Mouse (Mus musculus) limb, embryonic 13.5 days (tissue): ENCODE measurements around the gene Gm28048. TPM values are rescaled to one million over a fixed set of nuclear protein-coding genes. Genes with fewer than 3 reads are reported as not detected.

Experiments used
- ATAC-seq: fragments of 200-750 bp; cut with Nextera tagmentation; 2 replicates; pipeline ENCODE4 v1.8.0; 2017; ENCODE audit warnings: low read depth, moderate number of reproducible peaks, moderate TSS enrichment; ENCODE audit not compliant: low FRiP score
- H3K27ac ChIP-seq: fragments of 300-500 bp; sonication (generic); 2 replicates; pipeline ENCODE4 v1.5.1; 2015; ENCODE audit warnings: inconsistent platforms, mild to moderate bottlenecking, moderate library complexity
- H3K27me3 ChIP-seq: fragments of 300-500 bp; sonication (generic); 2 replicates; pipeline ENCODE4 v1.6.1; 2015; ENCODE audit warnings: mild to moderate bottlenecking, inconsistent platforms
- H3K36me3 ChIP-seq: fragments of 300-500 bp; sonication (generic); 2 replicates; pipeline ENCODE4 v1.6.1; 2015; ENCODE audit warnings: inconsistent platforms, mild to moderate bottlenecking, moderate library complexity
- H3K4me1 ChIP-seq: fragments of 300-500 bp; sonication (generic); 2 replicates; pipeline ENCODE4 v1.6.1; 2015; ENCODE audit warnings: inconsistent platforms
- H3K4me2 ChIP-seq: fragments of 300-500 bp; sonication (generic); replicated peaks from 2 replicates; pipeline ENCODE4 v1.6.1; 2015; ENCODE audit warnings: inconsistent platforms, mild to moderate bottlenecking, moderate library complexity
- H3K4me3 ChIP-seq: fragments of 300-500 bp; sonication (generic); 2 replicates; pipeline ENCODE4 v1.5.1; 2015; ENCODE audit warnings: moderate library complexity, mild to moderate bottlenecking, inconsistent platforms
- H3K9ac ChIP-seq: fragments of 300-500 bp; sonication (generic); 2 replicates; pipeline ENCODE4 v1.6.1; 2015; ENCODE audit warnings: mild to moderate bottlenecking, inconsistent platforms
- H3K9me3 ChIP-seq: fragments of 300-500 bp; sonication (generic); 2 replicates; pipeline ENCODE4 v1.6.1; 2016; ENCODE audit warnings: inconsistent platforms
- WGBS: fragments of 180-500 bp; shearing (Covaris S2); methylation state at CpG from one replicate; pipeline ENCODE4 v1.1.7; 2015; 5-methylcytosine and 5-hydroxymethylcytosine counted together
- polyA plus RNA-seq: library from polyadenylated mRNA; unstranded; fragments of >200 nt; fragmentation: Nextera tagmentation; extraction: Ambion mirVana; gene quantifications from 2 replicates; pipeline ENCODE4 v1.2.1, GENCODE M21; 2015

Gm28048 gene
- polyA plus RNA-seq, 1 experiment from 2014 or later, result 7.6 TPM

DNA sequence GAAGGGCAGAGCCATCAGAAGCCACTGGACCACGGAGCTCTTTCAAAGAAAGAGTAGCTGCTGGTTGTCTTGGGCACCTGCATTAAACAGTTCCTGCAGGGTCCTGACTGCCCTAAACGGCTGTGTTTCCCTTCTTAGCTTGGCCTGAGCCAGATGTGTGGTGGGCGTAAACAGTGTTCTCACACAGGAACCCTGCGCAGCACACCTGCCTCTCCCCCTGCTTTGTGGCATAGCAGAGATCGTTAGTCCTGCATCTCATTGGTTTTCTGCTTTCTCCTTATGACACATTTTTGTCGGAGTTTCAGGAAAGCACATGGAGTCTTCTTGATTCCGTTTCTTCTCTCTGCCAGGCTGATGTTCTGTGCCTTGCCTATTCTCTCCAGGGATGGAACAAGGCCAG, 166.0 kb downstream of the Gm28048 start:
- ATAC-seq, result no peak
- 65% methylated on average over 7 of the region's 7 CpGs for WGBS
- Histone ChIP-seq H3K27me3 (no peaks in the 10 kb centered on the region), H3K4me2 (no peak overlapping the region), H3K36me3 (no peaks in the 10 kb centered on the region), H3K27ac (no peak overlapping the region), H3K4me1 (no peaks in the 10 kb centered on the region), H3K9ac (no peak overlapping the region), H3K9me3 (no peaks in the 10 kb centered on the region), H3K4me3 (no peak overlapping the region)

DNA sequence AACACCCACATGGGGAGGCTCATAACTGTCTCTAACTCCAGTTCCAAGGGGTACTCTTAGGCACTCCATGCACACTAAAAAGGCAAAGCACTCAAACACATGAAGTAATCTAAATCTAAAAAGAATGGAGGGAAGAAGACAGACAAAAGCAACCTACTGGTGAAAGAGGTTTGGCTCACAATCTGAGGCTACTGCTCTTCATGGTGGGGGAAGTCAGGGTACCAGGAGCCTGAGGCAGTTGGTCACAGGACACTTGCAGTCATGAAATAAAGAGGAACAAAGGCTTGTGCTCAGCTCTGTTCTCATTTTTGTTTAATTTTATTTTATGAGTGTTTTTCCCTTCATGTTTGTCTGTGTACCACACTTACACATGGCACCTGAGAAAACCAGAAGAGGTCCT, 166.7 kb downstream of the Gm28048 start:
- Histone ChIP-seq H3K4me3 (no peak overlapping the region), H3K27ac (no peak overlapping the region), H3K27me3 (no peaks in the 10 kb centered on the region), H3K9me3 (no peaks in the 10 kb centered on the region), H3K4me2 (no peak overlapping the region), H3K9ac (no peak overlapping the region), H3K4me1 (no peaks in the 10 kb centered on the region), H3K36me3 (no peaks in the 10 kb centered on the region)
- no peak for ATAC-seq

DNA sequence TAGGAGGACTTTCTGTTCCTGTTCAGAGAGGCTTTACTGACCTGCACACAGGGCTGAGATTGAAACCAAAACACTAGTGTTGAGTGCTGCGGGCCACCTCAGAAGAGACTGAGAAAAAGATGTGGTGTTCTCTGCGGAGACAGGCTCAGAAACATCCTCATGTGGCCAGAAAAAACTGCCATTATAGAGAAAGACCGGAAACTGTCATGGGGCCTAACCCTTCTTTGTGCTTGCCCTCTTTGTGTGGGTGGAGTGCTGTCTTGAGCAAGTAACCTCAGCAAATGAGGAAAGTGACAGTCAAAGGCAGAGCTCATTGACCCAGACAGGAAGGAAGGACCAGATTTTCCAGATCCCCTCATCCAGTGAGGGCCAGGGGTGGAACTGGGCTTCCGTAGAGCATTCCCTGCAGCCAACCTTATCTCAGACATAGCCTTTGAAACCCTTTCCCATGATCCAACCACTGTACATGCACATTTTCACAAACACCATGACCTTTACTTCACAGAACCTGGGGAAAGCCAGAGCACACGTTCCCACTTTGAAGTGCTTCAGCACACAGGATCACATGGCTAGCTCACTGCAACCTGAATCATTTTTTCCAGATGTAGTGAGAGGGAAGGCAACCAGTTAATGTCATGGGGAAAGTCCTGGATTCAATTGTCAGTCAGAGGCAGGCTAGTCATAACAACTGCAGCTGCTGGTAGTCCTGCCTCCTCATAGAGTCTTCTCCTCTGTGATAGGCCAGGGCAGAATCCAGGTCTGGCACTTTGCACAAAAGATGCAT, 167.8 kb downstream of the Gm28048 start:
- no peaks in the 10 kb centered on the region for H3K36me3 ChIP-seq

DNA sequence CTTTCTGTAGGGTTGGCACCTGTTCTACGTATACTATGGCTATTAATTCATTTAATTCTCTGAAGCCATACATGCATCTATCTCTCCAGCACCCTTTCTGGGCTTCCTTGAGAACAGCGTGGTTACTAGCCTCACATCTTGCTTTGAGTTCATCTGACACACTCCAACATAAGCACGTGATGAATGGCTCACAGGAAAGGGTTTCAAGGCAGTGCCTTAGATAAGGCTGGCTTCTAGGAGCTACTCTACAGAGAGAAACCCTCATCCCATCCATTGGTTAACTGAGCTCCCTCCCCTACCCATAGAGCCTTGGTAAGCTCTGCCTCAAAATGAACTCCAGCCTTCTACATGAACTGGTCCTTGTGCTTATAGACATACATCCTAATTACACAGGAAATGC, 168.5 kb downstream of the Gm28048 start:
- Histone ChIP-seq H3K4me2 (no peak overlapping the region), H3K9me3 (no peaks in the 10 kb centered on the region), H3K36me3 (no peaks in the 10 kb centered on the region), H3K9ac (no peak overlapping the region), H3K4me1 (no peaks in the 10 kb centered on the region), H3K4me3 (no peak overlapping the region), H3K27me3 (no peaks in the 10 kb centered on the region), H3K27ac (no peak overlapping the region)
- ATAC-seq, result no peak
- whole genome bisulfite sequencing, result 83% methylated on average over 3 of the region's 3 CpGs

More for the DNA sequence above, 167.8 kb downstream of the Gm28048 start:
- Histone ChIP-seq H3K4me2 (no peak overlapping the region), H3K27ac (no peak overlapping the region), H3K4me1 (no peaks in the 10 kb centered on the region), H3K9me3 (no peaks in the 10 kb centered on the region), H3K27me3 (no peaks in the 10 kb centered on the region), H3K4me3 (no peak overlapping the region), H3K9ac (no peak overlapping the region)
- WGBS, result 73% methylated on average over 5 of the region's 5 CpGs
- ATAC-seq, result no peak

DNA sequence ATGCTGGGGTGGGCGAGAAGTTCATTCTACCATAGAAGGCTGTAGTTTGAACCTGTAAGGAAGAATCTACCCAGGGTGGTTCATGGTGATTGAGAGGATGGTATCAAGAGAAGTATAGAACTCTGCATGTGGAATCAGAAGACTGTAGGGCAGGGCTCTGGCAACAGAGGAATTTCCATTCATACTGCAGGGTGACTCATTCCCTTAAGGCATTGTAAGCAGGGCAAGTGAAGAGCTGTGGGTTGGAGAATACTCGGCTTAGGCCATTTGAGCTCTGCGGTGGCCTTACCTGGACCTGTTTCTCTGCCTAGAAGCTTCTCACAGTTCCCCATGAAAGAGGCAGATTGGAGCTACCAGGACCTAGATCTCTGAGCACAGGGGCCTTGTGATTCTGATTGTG, 170.5 kb downstream of the Gm28048 start:
- Histone ChIP-seq H3K27ac (no peak overlapping the region), H3K9ac (no peak overlapping the region), H3K27me3 (no peaks in the 10 kb centered on the region), H3K9me3 (no peaks in the 10 kb centered on the region), H3K4me3 (no peak overlapping the region), H3K4me1 (no peaks in the 10 kb centered on the region), H3K36me3 (no peaks in the 10 kb centered on the region), H3K4me2 (no peak overlapping the region)
- no peak for ATAC-seq
- 82% methylated on average over 3 of the region's 3 CpGs for WGBS

DNA sequence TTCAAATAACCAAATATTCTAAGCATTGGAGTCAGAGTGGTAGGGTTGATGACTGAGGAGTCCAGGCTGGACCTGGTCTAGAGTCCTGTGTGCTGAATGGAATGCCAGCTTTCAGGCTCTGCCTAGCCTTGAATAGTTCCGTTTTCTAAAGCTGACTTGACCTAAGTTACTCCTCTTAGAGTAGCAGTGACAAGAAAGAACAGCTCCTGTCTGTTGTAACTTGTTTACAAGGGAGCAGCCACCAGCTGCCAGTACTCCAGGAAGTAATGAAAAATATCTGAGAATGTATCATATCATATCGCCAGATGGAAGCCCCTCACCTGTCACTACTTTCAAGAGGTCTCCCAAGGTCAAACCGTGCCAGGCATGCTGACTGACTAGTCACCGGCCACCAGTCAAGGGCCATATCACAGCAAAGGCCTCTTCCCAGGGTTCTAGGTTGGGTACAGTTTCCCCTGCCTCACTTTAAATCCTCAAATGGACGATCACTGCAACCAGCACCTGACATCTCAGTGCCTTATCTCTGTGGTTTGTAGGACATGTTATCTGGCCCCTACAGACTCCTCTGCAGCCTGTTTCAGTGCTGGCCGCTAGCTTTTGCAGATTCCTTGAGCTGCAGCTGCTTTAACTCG, 172.3 kb downstream of the Gm28048 start:
- Histone ChIP-seq H3K4me3 (no peak overlapping the region), H3K4me1 (no peaks in the 10 kb centered on the region), H3K9ac (no peak overlapping the region), H3K9me3 (no peaks in the 10 kb centered on the region), H3K36me3 (no peaks in the 10 kb centered on the region), H3K4me2 (no peak overlapping the region), H3K27me3 (no peaks in the 10 kb centered on the region), H3K27ac (no peak overlapping the region)
- 78% methylated on average over 7 of the region's 7 CpGs for WGBS
- no peak for ATAC-seq

DNA sequence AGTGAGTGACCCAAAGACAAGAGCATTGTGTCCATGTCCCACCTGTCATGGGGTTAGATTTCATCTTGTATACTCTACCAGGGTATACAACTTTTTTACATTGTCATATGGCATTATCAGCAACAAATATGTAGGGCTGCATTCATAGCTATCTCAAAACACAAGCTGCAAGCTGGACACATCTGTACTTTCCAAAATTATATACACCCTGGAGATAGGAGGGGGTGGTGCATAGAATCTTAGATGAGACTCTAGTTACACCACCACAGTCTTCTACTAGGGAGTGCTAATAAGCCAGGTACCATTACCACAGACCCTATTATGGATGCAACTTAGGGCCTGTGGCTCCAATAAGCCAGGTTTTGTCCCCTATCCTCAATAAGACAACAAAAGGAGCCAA, 173.8 kb downstream of the Gm28048 start:
- H3K4me3 ChIP-seq, result no peak overlapping the region
- H3K27me3 ChIP-seq, result no peaks in the 10 kb centered on the region
- ATAC-seq, result no peak
- H3K9ac ChIP-seq, result no peak overlapping the region
- no peaks in the 10 kb centered on the region for H3K4me1 ChIP-seq
- no peaks in the 10 kb centered on the region for H3K9me3 ChIP-seq
- no peaks in the 10 kb centered on the region for H3K36me3 ChIP-seq
- no peak overlapping the region for H3K4me2 ChIP-seq
- no peak overlapping the region for H3K27ac ChIP-seq

DNA sequence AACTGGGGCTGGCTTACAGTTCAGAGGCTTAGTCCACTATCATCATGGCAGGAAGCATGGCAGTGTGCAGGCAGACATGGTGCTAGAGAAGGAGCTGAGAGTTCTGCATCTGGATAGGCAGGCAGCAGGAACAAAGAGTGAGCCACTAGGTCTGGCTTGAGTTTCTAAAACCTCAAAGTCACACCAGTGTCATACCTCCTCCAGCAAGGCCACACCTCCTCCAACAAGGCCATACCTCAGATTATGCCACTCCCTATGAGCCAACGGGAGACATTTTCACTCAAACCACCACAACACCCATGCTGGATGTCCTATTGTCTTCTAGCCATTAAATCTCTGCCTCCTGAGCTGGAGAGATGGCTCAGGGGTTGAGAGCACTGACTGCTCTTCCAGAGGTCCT, 176.7 kb downstream of the Gm28048 start:
- H3K9ac ChIP-seq, result no peak overlapping the region
- no peak for ATAC-seq
- H3K36me3 ChIP-seq, result no peaks in the 10 kb centered on the region
- no peak overlapping the region for H3K4me2 ChIP-seq
- H3K27me3 ChIP-seq, result no peaks in the 10 kb centered on the region
- H3K9me3 ChIP-seq, result no peaks in the 10 kb centered on the region
- no peak overlapping the region for H3K4me3 ChIP-seq
- peaks cover 6% of the 10 kb centered on the region for H3K4me1 ChIP-seq
- H3K27ac ChIP-seq, result no peak overlapping the region
- 76% methylated on average over 1 of the region's 1 CpGs for WGBS

DNA sequence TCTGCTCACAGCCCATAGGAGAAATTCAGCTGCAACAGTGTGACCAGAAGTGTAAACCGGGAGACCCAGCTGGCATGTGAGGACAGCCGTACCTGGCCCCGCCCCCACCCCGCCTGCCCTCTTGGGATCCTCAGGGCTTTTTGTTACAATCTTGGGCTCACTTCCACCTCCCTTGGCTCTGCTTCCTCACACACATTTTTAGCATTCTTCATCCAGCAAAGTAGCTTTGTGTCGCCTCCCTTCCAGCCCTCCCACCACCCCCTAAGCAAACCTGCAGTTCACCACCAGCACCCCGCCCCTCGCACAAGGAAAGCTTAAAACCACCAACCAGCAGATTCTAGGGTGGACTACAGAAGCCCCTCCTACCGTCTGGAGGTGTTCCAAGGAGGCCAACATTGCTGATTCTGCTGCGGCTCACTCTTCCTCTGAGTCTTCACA, 181.9 kb downstream of the Gm28048 start:
- H3K4me3 ChIP-seq, result no peak overlapping the region
- 13% methylated on average over 9 of the region's 9 CpGs for WGBS

DNA sequence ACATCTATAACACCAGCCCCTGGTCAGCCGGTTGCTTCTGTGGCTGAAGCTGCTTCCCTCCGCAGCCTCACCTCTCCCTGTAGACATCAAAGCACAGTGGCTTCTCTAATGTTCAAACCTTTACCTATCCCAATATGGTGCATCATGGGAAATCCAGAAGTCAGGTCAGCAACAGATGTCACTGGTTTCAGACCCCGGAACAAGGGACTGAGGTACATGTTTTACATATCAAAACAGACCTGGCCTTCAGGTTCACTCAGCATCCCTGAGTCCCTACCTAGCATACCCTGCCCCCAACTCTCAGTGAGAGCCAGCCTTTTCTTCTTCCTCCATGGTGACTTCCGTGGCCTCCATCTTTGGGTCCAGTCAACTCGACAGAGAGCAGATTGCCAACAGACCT, 183.0 kb downstream of the Gm28048 start:
- no peaks in the 10 kb centered on the region for H3K9me3 ChIP-seq
- H3K36me3 ChIP-seq, result no peaks in the 10 kb centered on the region
- no peak overlapping the region for H3K4me2 ChIP-seq
- 0 out of 2 replicates have a peak overlapping the region, but pooled peaks have one; percentile 76 for H3K27ac ChIP-seq
- ATAC-seq, result no peak
- H3K4me1 ChIP-seq, result peaks cover 16% of the 10 kb centered on the region
- H3K9ac ChIP-seq, result no peak overlapping the region
- H3K27me3 ChIP-seq, result no peaks in the 10 kb centered on the region
- 69% methylated on average over 5 of the region's 5 CpGs for WGBS
- no peak overlapping the region for H3K4me3 ChIP-seq

More for the DNA sequence above, 181.9 kb downstream of the Gm28048 start:
- Histone ChIP-seq H3K9me3 (no peaks in the 10 kb centered on the region), H3K4me1 (peaks cover 16% of the 10 kb centered on the region), H3K9ac (no peak overlapping the region), H3K4me2 (peak overlapping the region; percentile 46), H3K36me3 (no peaks in the 10 kb centered on the region), H3K27me3 (no peaks in the 10 kb centered on the region), H3K27ac (peak overlapping the region; percentile 76; the same call in 1 of the 2 replicates)
- peak; percentile 91 for ATAC-seq

DNA sequence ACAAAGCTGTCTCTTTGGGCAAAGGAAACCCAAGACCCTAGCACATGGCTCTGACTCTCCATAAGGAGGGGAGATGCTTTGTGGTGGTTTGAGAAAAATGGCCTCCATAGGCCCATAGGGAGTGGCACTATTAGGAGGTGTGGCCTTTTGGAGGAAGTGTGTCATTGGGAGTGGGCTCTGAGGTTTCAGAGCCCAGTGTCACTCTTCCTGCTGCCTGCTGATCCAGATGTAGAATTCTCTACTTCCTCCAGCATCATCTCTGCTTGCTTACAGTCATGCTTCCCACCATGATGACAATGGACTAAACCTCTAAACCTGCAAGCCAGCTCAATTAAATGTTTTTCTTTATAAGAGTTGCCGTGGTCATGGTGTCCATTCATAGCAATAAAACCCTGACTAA, 187.2 kb downstream of the Gm28048 start:
- no peaks in the 10 kb centered on the region for H3K36me3 ChIP-seq
- H3K27me3 ChIP-seq, result no peaks in the 10 kb centered on the region
- H3K9ac ChIP-seq, result no peak overlapping the region
- H3K9me3 ChIP-seq, result no peaks in the 10 kb centered on the region
- no peak overlapping the region for H3K4me2 ChIP-seq
- H3K4me3 ChIP-seq, result no peak overlapping the region
- 86% methylated on average over 1 of the region's 1 CpGs for WGBS
- peaks cover 6% of the 10 kb centered on the region for H3K4me1 ChIP-seq
- ATAC-seq, result no peak
- H3K27ac ChIP-seq, result no peak overlapping the region

DNA sequence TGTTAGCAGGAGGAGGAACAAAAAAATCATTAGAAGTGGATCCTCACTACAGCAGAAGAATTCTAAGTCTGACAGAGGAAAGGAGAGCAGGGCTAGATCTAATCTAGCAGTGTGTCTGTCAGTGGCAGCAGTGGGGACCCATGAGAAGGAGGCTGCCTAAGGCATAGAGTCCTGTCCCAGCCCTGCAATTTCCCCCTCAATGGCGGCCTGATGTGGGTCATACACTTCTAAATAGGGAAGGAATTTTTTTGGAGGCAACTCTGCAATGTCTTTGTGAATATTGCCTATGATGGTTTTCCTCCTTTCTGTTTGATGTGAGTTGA, 188.0 kb downstream of the Gm28048 start:
- no peak overlapping the region for H3K4me3 ChIP-seq
- no peak for ATAC-seq
- no peaks in the 10 kb centered on the region for H3K9me3 ChIP-seq
- H3K36me3 ChIP-seq, result no peaks in the 10 kb centered on the region
- no peak overlapping the region for H3K9ac ChIP-seq
- no peaks in the 10 kb centered on the region for H3K27me3 ChIP-seq
- H3K27ac ChIP-seq, result no peak overlapping the region
- no peaks in the 10 kb centered on the region for H3K4me1 ChIP-seq
- no peak overlapping the region for H3K4me2 ChIP-seq
- WGBS, result 80% methylated on average over 1 of the region's 1 CpGs
